Mouse (Mus musculus): ENCODE measurements at regions not wholly inside any gene's neighbourhood (a gene's known extent, or its start where the extent isn't known, plus 50 kb on each side); places are given as distances from the start of the nearest gene placed in this dataset.

GRCm38 (mm10) chr1:92736411-92736810, 87.8 kb upstream of the Otos start:
- no peak for TF ChIP-seq POLR2A (IDR thresholded peaks at IDR 0.05; ENCODE audit: low read depth, low read length)
- TF ChIP-seq CTCF (conservative IDR thresholded peaks at IDR 0.05; ENCODE audit: insufficient read depth, insufficient read length, low read depth, low read length), result no peak
